Mouse (Mus musculus): ENCODE results near the gene Cd86. TPM values are rescaled to one million over a fixed set of nuclear protein-coding genes. Genes with fewer than 3 reads are reported as not detected.

Cd86 gene
- polyA plus RNA-seq, 1 experiment from 2014 or later = 1.4 TPM

DNA sequence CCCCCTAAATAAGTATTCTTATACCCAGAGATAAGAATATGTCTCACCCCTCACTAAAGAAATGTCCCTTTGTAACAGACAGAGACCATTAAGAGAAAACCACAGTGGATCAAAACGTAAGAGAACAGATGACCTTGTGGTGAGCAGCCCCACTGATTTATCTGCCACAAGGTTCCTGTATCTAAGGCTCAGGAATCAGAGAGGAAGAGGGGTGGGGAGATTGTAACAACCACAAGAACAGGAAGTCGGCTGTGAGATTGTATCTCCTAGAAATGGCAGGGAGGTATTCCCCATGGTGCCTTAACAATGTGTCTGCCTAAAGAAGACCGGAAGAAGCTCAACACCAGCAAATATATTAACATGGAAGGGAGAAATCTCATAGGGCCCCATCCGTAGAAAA, 77.9 kb downstream of the Cd86 start:
- no peaks in the 10 kb centered on the region for H3K27me3 ChIP-seq
- WGBS = 68% methylated on average over 4 of the region's 4 CpGs
- H3K36me3 ChIP-seq = no peaks in the 10 kb centered on the region
- no peak overlapping the region for H3K4me3 ChIP-seq
- no peak for ATAC-seq (ENCODE audit: insufficient number of reproducible peaks, insufficient read depth, low FRiP score, low TSS enrichment, low read depth)
- H3K4me1 ChIP-seq = no peaks in the 10 kb centered on the region
- H3K27ac ChIP-seq = no peak overlapping the region
- no peak overlapping the region for H3K9ac ChIP-seq
- H3K4me2 ChIP-seq = no peak overlapping the region
- no peaks in the 10 kb centered on the region for H3K9me3 ChIP-seq

DNA sequence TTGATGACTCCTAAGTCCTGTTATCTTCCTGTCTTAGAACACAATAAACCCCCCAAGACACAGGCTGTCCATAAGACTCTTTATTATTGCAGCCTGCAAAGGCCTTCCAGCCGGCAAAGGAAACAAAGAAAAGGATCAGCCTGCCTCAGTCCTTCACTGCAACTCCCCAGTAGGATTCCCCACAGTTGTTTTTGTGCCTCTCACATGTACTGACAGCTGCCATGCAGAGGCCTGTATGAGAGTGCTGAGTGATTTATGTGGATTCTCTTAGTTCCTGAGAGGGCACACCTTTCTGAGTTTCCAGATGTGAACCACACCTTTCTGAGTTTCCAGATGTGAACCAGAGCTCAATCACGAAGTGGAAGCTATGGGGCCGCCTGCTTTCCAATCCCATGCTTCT, 83.8 kb downstream of the Cd86 start:
- WGBS = 59% methylated on average over 3 of the region's 3 CpGs
- H3K9me3 ChIP-seq = no peaks in the 10 kb centered on the region
- no peak overlapping the region for H3K9ac ChIP-seq
- no peak for ATAC-seq (ENCODE audit: insufficient number of reproducible peaks, insufficient read depth, low FRiP score, low TSS enrichment, low read depth)
- no peaks in the 10 kb centered on the region for H3K36me3 ChIP-seq
- no peaks in the 10 kb centered on the region for H3K4me1 ChIP-seq
- no peak overlapping the region for H3K4me3 ChIP-seq
- no peaks in the 10 kb centered on the region for H3K27me3 ChIP-seq
- H3K4me2 ChIP-seq = no peak overlapping the region
- H3K27ac ChIP-seq = no peak overlapping the region

DNA sequence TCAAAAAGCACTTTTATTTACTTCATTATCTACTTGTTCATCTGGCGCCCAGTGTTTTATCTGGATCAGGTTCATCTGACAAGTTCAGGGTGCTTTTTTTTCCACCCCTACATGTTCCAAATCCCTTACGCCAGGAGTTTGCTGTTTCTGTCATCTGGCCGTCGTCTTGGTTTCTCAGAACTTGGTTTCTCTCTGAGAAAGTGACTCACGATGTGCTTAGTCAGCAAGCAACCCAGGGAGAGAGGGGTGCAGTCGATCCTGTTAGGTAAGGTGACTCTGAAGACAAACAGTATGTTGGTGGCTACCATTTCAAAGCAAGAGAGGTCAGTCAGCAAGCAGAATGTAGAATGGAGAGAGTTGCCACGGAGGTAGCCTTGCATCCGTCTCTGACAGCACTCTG, 93.9 kb downstream of the Cd86 start:
- no peak overlapping the region for H3K27ac ChIP-seq
- H3K4me1 ChIP-seq = no peaks in the 10 kb centered on the region
- no peak for ATAC-seq (ENCODE audit: insufficient number of reproducible peaks, insufficient read depth, low FRiP score, low TSS enrichment, low read depth)
- no peaks in the 10 kb centered on the region for H3K27me3 ChIP-seq
- no peaks in the 10 kb centered on the region for H3K9me3 ChIP-seq
- no peak overlapping the region for H3K4me3 ChIP-seq
- no peaks in the 10 kb centered on the region for H3K36me3 ChIP-seq
- H3K4me2 ChIP-seq = no peak overlapping the region
- no peak overlapping the region for H3K9ac ChIP-seq
- 67% methylated on average over 8 of the region's 8 CpGs for WGBS

DNA sequence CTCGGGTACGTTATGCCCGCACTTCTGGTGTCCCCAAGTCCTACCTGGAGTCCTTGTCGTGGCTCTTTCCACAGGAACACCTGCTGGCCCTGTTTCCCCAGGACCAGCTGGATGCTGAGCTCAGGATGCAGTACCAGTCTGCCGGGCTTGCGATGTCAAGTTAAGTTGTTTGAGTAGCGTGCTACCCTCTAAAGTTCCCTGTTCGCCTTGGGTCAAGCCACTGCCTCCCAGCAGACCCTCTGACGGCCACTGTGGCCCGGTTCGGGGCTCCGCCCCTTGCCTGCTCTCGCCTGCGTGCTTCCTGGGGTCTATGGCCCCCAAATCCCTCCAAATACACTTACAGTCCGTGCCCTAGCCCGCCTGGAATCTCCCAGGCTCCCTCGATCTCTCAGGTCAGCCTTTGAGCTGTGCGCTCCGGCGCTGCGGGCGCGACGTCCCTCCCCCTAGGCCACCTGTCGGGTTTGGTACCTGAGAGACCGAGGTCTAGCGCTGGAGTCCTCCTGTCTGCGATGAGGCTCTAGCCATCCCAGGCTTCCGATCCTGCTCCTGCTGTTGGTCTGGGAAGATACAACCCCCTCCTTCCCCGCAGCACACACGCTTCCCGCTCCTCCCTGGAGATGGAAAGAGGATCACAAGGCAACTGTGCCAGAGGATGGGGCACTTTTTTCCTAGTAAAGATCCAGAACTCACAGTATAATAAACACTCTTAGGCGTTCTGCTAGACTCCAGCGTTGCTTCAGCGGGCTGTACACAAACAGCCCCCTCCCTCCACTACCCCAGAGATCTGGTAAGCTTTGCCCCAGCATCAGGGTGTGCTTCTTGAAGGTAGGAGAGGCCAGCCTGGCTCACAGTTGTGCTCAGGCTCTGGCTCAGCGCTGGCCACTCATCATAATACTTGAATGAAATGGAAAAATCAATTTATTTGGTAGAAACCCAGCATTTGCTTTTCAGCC, 104.2 kb downstream of the Cd86 start, which contains the start of gene Casr:
Gene Casr, minus strand, starts transcription at position 756 of the 953 bp plus-strand sequence.
- peaks cover 33% of the 10 kb centered on the region for H3K27me3 ChIP-seq
- peak within 1 kb of the TSS; percentile 39 for H3K4me3 ChIP-seq
- H3K36me3 ChIP-seq = no peaks in the 10 kb centered on the region
- 4% methylated on average over 36 of the region's 36 CpGs for WGBS
- peak within 1 kb of the TSS; percentile 55 for H3K9ac ChIP-seq
- no peaks in the 10 kb centered on the region for H3K9me3 ChIP-seq
- 0 out of 2 replicates have a peak, but pooled peaks have one; percentile 26 for ATAC-seq (ENCODE audit: insufficient number of reproducible peaks, insufficient read depth, low FRiP score, low TSS enrichment, low read depth)
- H3K4me2 ChIP-seq = peak within 1 kb of the TSS; percentile 72
- no peak within 1 kb of the TSS for H3K27ac ChIP-seq
- peaks cover 11% of the 10 kb centered on the region; the same call in 1 of the 2 replicates for H3K4me1 ChIP-seq

DNA sequence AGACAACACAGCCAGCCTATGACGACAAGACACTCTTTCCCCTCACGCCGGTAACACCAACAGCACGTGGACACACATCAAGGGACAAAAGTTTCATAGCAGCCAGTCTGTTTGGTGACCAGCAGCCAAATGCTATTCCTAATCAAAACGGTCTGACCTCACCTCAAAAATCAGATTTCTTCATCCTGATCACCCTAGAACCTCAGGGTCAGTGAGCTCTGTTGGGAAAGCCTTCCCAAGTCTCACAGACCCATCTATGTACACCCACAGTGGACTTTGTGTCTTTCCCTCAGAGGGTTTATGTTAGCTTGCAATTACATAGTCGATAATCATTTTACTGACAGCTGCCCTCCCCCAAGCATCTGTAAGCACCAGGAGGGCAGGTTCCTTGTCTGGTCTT, 106.3 kb downstream of the Cd86 start:
- Histone ChIP-seq H3K27me3 (peaks cover 33% of the 10 kb centered on the region), H3K4me3 (no peak overlapping the region), H3K4me1 (peaks cover 11% of the 10 kb centered on the region; the same call in 1 of the 2 replicates), H3K9ac (no peak overlapping the region), H3K36me3 (no peaks in the 10 kb centered on the region), H3K4me2 (no peak overlapping the region), H3K27ac (no peak overlapping the region), H3K9me3 (no peaks in the 10 kb centered on the region)
- WGBS = 85% methylated on average over 6 of the region's 6 CpGs
- ATAC-seq (ENCODE audit: insufficient number of reproducible peaks, insufficient read depth, low FRiP score, low TSS enrichment, low read depth) = no peak

DNA sequence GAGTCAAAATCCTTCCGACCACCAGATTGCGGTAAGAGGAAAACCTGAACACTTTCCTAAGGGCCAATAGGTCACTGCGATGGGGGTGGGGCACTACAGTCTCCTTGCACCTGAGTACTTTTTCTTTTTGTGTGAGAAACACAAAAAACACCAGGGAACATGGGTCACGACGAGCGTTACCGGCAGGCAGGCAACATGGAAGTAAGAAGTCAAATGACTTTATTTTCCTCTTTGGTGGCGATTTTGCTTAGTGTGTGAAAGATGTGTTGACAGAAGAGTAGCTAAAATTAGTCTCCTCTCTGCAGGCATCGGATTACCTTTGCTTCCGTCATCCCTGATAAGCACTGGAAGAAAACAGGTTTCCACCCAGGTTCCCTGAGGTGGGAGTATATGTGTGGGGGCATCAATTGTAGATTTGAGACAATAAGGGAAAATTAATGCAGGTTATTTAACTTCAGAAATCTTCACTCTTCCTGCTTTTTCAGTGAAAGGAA, 110.2 kb downstream of the Cd86 start:
- no peak overlapping the region for H3K9ac ChIP-seq
- no peak overlapping the region for H3K4me3 ChIP-seq
- no peaks in the 10 kb centered on the region for H3K4me1 ChIP-seq
- 0 out of 2 replicates have a peak, but pooled peaks cover 6% of the 10 kb centered on the region for H3K9me3 ChIP-seq
- peaks cover 12% of the 10 kb centered on the region for H3K27me3 ChIP-seq
- ATAC-seq (ENCODE audit: insufficient number of reproducible peaks, insufficient read depth, low FRiP score, low TSS enrichment, low read depth) = no peak
- no peak overlapping the region for H3K27ac ChIP-seq
- WGBS = 72% methylated on average over 10 of the region's 10 CpGs
- no peak overlapping the region for H3K4me2 ChIP-seq
- no peaks in the 10 kb centered on the region for H3K36me3 ChIP-seq

Other genes starting within 250 kb of the Cd86 start
- 4.9 and 10.5 TPM in 2 replicates for gene Stfa3, start 210.7 kb downstream of the Cd86 start, polyA plus RNA-seq (2015; fragmentation: Nextera tagmentation; extraction: Ambion mirVana)
- 0.50 and 0.52 TPM in 2 replicates for gene Casr, start 103.9 kb downstream of the Cd86 start, polyA plus RNA-seq (2015; fragmentation: Nextera tagmentation; extraction: Ambion mirVana)
- 2.7 and 3.8 TPM in 2 replicates for gene Ildr1, start 27.9 kb upstream of the Cd86 start, polyA plus RNA-seq (2015; fragmentation: Nextera tagmentation; extraction: Ambion mirVana)
- 5.2 and 9.6 TPM in 2 replicates for gene Slc15a2, start 118.9 kb upstream of the Cd86 start, polyA plus RNA-seq (2015; fragmentation: Nextera tagmentation; extraction: Ambion mirVana)
- 53.1 and 53.7 TPM in 2 replicates for gene Iqcb1, start 162.3 kb upstream of the Cd86 start, polyA plus RNA-seq (2015; fragmentation: Nextera tagmentation; extraction: Ambion mirVana)
- gene Eaf2, start 208.9 kb upstream of the Cd86 start, polyA plus RNA-seq (2015; fragmentation: Nextera tagmentation; extraction: Ambion mirVana) = 2.3 and 2.8 TPM in 2 replicates
- gene Golgb1, start 209.1 kb upstream of the Cd86 start, polyA plus RNA-seq (2015; fragmentation: Nextera tagmentation; extraction: Ambion mirVana) = 119 and 126 TPM in 2 replicates